In genomic region chr8:12564307-12564706, GRCm38 (mm10) we compare ENCODE assay signal across 10 mouse cellular contexts. TPM values are rescaled to one million over a fixed set of nuclear protein-coding genes. Genes with fewer than 3 reads are reported as not detected.
DNase-seq lines count a peak whose midpoint lies in the region; ATAC-seq and TF ChIP-seq lines count a peak whose summit lies in the region.
"Had no signal": no experiment of that assay in that cellular context is flagged by ENCODE, and none has a peak within 500 bp of the region (broad histone marks: within the 10 kb centered on the region; RNA-seq: fewer than 3 reads in every experiment).

No protein-coding gene starts in this region.

- intact Hi-C loops in gastrocnemius, adult 2 months (cut with DNase I): loop anchor here (5.0 kb wide), 1 partner anchor 567 kb away; no protein-coding TSS in a partner anchor
- intact Hi-C loops in gastrocnemius, postnatal 14 days (cut with DNase I; ENCODE audit: low total_unique reads): loop anchor here (5.0 kb wide), 2 partner anchors 567 to 607 kb away; no protein-coding TSS in a partner anchor

- H3K4me1 ChIP-seq in ES-Bruce4 (ENCODE audit: control insufficient read depth, insufficient read depth, low read length): no peaks in the 10 kb centered on the region
- H3K4me1 ChIP-seq in hindbrain, embryonic 16.5 days (ENCODE audit: control insufficient read depth, insufficient read depth, low read depth, low read length): no peaks in the 10 kb centered on the region
- H3K4me1 ChIP-seq: stomach, embryonic 15.5 days had no signal

- no peaks in the 10 kb centered on the region for H3K36me3 ChIP-seq in ES-Bruce4 (ENCODE audit: control insufficient read depth, insufficient read depth, low read length, poor library complexity, severe bottlenecking)
- no peaks in the 10 kb centered on the region for H3K36me3 ChIP-seq in hindbrain, embryonic 16.5 days (ENCODE audit: control insufficient read depth, insufficient read depth, low read length)
- H3K36me3 ChIP-seq: stomach, embryonic 15.5 days had no signal

- ATAC-seq in hindbrain, embryonic 16.5 days: peak; percentile 83
- no peak for ATAC-seq in CD4-positive, CD25-positive, alpha-beta regulatory T cell, adult 4 months

- no peak overlapping the region for H3K27ac ChIP-seq in gastrocnemius, adult 2 months
- no peak overlapping the region for H3K27ac ChIP-seq in ES-Bruce4 (ENCODE audit: insufficient read depth, low read length)
- H3K27ac ChIP-seq in hindbrain, embryonic 16.5 days (ENCODE audit: low read depth, low read length): no peak overlapping the region
- H3K27ac ChIP-seq: stomach, embryonic 15.5 days had no signal

- no peak for DNase-seq in gastrocnemius, adult 2 months
- no peak for DNase-seq in gastrocnemius, postnatal 14 days
- DNase-seq in embryo, embryonic 11 days: peak; percentile 79
- peak; percentile 22 for DNase-seq in lung, postnatal 14 days
- peak; percentile 55 for DNase-seq in right cerebral cortex, postnatal 4 days

- no peaks in the 10 kb centered on the region for H3K27me3 ChIP-seq in ES-Bruce4 (ENCODE audit: control insufficient read depth, insufficient read depth, low read length, poor library complexity, severe bottlenecking)
- H3K27me3 ChIP-seq in hindbrain, embryonic 16.5 days (replicated peaks; ENCODE audit: control insufficient read depth, insufficient read depth, low read length): peaks cover 7% of the 10 kb centered on the region

- no peaks in the 10 kb centered on the region for H3K9me3 ChIP-seq in ES-Bruce4 (replicated peaks; ENCODE audit: control insufficient read depth, insufficient read depth, low read length, poor library complexity, severe bottlenecking)
- H3K9me3 ChIP-seq in hindbrain, embryonic 16.5 days (ENCODE audit: control insufficient read depth, low read length): no peaks in the 10 kb centered on the region
- H3K9me3 ChIP-seq: stomach, embryonic 15.5 days had no signal

- no peak overlapping the region for H3K4me3 ChIP-seq in gastrocnemius, adult 2 months
- H3K4me3 ChIP-seq in ES-Bruce4 (ENCODE audit: low read depth, low read length): no peak overlapping the region
- H3K4me3 ChIP-seq in hindbrain, embryonic 16.5 days (ENCODE audit: low read length): no peak overlapping the region
- H3K4me3 ChIP-seq: stomach, embryonic 15.5 days had no signal

- no peak overlapping the region for H3K9ac ChIP-seq in ES-Bruce4 (ENCODE audit: low read depth, poor library complexity, severe bottlenecking)
- no peak overlapping the region for H3K9ac ChIP-seq in hindbrain, embryonic 16.5 days (ENCODE audit: low read depth, low read length)
- H3K9ac ChIP-seq: stomach, embryonic 15.5 days had no signal

- peak; percentile 54 for TF ChIP-seq CTCF in gastrocnemius, adult 2 months (IDR thresholded peaks at IDR 0.05)
- peak; percentile 79 for TF ChIP-seq CTCF in ES-Bruce4 (IDR thresholded peaks at IDR 0.05; ENCODE audit: low read depth, low read length)

- 3% methylated on average over 4 of the region's 4 CpGs for WGBS in hindbrain, embryonic 16.5 days

- no peak for TF ChIP-seq EP300 in ES-Bruce4 (IDR thresholded peaks at IDR 0.05; ENCODE audit: insufficient read depth, low read depth, low read length)

- TF ChIP-seq POLR2A in ES-Bruce4 (IDR thresholded peaks at IDR 0.05; ENCODE audit: insufficient read depth, low read length): no peak

- no peak overlapping the region for H3K4me2 ChIP-seq in hindbrain, embryonic 16.5 days (ENCODE audit: low read length)
- H3K4me2 ChIP-seq: stomach, embryonic 15.5 days had no signal

RNA-seq across cellular contexts. Expression of gene Spaca7, which starts 8.5 kb away (rescaled TPM):
- total RNA-seq in gastrocnemius, adult 2 months (2021): not detected
- not detected for total RNA-seq in gastrocnemius, postnatal 14 days (2021)
- polyA plus RNA-seq in ES-Bruce4 (2011; ENCODE audit: insufficient read depth, insufficient read length, low read depth, missing spikeins): not detected in 2 replicates
- not detected in 2 replicates for polyA plus RNA-seq in hindbrain, embryonic 16.5 days (2015; fragmentation: Nextera tagmentation; extraction: Ambion mirVana)
- not detected for polyA plus RNA-seq in CD4-positive, CD25-positive, alpha-beta regulatory T cell, adult 4 months (2017; shearing (Covaris generic))
- total RNA-seq: left cerebral cortex, adult 8-10 months had no signal
- polyA plus RNA-seq: stomach, embryonic 15.5 days had no signal

Comparison
In these comparisons a context has a peak if more than half of its experiments do, and no peak if none do; other contexts are left out.
1. DNase-seq: peak in embryo, embryonic 11 days (single experiment), lung, postnatal 14 days (single experiment) and right cerebral cortex, postnatal 4 days (single experiment); none in gastrocnemius, adult 2 months (single experiment) and gastrocnemius, postnatal 14 days (single experiment).